Mouse (Mus musculus): ENCODE data around the gene Nrtn. TPM values are rescaled to one million over a fixed set of nuclear protein-coding genes. Genes with fewer than 3 reads are reported as not detected.
A peak's percentile ranks its signal among the peaks of the same experiment; 100 is the strongest.

Gene Nrtn
- 4.5 and 4.7 TPM in 2 replicates for polyA plus RNA-seq (2016; fragmentation: Nextera tagmentation; extraction: Ambion mirVana)

DNA sequence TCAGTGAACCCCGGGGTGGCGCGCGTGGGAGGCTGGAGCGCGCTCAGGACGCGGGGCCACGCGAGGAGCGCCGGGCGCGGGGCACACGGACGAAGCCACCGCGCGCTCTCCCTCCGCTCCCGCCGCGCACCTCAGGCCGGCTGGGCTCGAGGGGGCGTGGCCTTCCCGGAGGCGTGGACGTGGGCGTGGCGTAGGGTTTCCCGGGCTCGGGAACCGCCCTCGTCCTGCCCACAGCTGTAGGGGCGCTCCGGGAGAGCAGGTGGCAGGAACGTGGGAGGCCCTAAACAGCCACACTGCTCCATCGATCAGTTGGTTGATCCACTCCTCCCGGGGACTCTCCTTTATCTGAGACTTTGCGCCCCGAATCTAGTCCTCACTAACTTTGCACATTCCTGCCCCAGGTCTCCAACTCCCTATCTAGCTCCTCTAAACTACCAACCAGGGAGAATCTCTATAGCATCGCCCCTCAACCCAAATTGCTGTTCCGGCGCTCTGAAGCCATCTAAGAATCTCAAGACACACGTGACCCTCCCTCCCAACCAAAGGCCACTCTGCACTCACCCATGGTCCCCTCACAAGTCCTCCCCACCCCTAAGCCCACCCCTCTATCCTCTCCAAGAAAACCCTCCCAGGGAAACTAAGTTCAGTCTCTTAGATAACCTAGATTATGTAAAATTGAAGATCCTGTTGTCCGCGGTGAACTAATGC lies at the start of gene Nrtn:
Nrtn (minus strand) TSS at position 115 of the 708 bp plus-strand sequence.
- Histone ChIP-seq H3K36me3 (replicated peaks) (no peaks in the 10 kb centered on the region), H3K9me3 (0 out of 2 replicates have a peak, but pooled peaks cover 3% of the 10 kb centered on the region), H3K4me1 (peaks cover 65% of the 10 kb centered on the region), H3K27ac (replicated peaks) (peak within 1 kb of the TSS; percentile 77), H3K4me3 (peak within 1 kb of the TSS; percentile 64), H3K27me3 (replicated peaks; ENCODE audit: low read depth, poor library complexity, severe bottlenecking) (peaks cover 90% of the 10 kb centered on the region)
- peak; percentile 90 for DNase-seq (ENCODE audit: low spot score)
- under 1% methylated on average over 48 of the region's 48 CpGs for WGBS

- Histone ChIP-seq H3K27me3 (replicated peaks; ENCODE audit: low read depth, poor library complexity, severe bottlenecking) (peaks cover 22% of the 10 kb centered on the region), H3K4me1 (peaks cover 10% of the 10 kb centered on the region), H3K9me3 (no peaks in the 10 kb centered on the region), H3K36me3 (replicated peaks) (peaks cover 5% of the 10 kb centered on the region; the same call in 1 of the 2 replicates), H3K4me3 (no peak overlapping the region), H3K27ac (replicated peaks) (no peak overlapping the region)
- no peak for DNase-seq (ENCODE audit: low spot score)
- 89% methylated on average over 1 of the region's 1 CpGs for WGBS
These were observed 48.5 kb upstream of the Nrtn start for GRCm38 (mm10) chr17:56805784-56806183.

GRCm38 (mm10) chr17:56804952-56805351 lies 47.6 kb upstream of the Nrtn start:
- Histone ChIP-seq H3K27ac (replicated peaks) (no peak overlapping the region), H3K36me3 (replicated peaks) (peaks cover 5% of the 10 kb centered on the region; the same call in 1 of the 2 replicates), H3K27me3 (replicated peaks; ENCODE audit: low read depth, poor library complexity, severe bottlenecking) (peaks cover 22% of the 10 kb centered on the region), H3K9me3 (no peaks in the 10 kb centered on the region), H3K4me3 (no peak overlapping the region), H3K4me1 (peaks cover 2% of the 10 kb centered on the region)
- WGBS = 83% methylated on average over 5 of the region's 5 CpGs
- DNase-seq (ENCODE audit: low spot score) = no peak

- no peak for DNase-seq (ENCODE audit: low spot score)
- Histone ChIP-seq H3K9me3 (no peaks in the 10 kb centered on the region), H3K36me3 (replicated peaks) (peaks cover 5% of the 10 kb centered on the region; the same call in 1 of the 2 replicates), H3K4me1 (no peaks in the 10 kb centered on the region), H3K4me3 (no peak overlapping the region), H3K27ac (replicated peaks) (no peak overlapping the region), H3K27me3 (replicated peaks; ENCODE audit: low read depth, poor library complexity, severe bottlenecking) (peaks cover 3% of the 10 kb centered on the region; the same call in 1 of the 2 replicates)
- WGBS = 78% methylated on average over 8 of the region's 8 CpGs
These were observed 44.7 kb upstream of the Nrtn start for GRCm38 (mm10) chr17:56802065-56802464.

- WGBS = 85% methylated on average over 3 of the region's 3 CpGs
- DNase-seq (ENCODE audit: low spot score) = no peak
- Histone ChIP-seq H3K36me3 (replicated peaks) (peaks cover 5% of the 10 kb centered on the region; the same call in 1 of the 2 replicates), H3K4me3 (no peak overlapping the region), H3K27me3 (replicated peaks; ENCODE audit: low read depth, poor library complexity, severe bottlenecking) (no peaks in the 10 kb centered on the region), H3K27ac (replicated peaks) (no peak overlapping the region), H3K9me3 (no peaks in the 10 kb centered on the region), H3K4me1 (no peaks in the 10 kb centered on the region)
These were observed 41.9 kb upstream of the Nrtn start for GRCm38 (mm10) chr17:56799276-56799675.

DNA sequence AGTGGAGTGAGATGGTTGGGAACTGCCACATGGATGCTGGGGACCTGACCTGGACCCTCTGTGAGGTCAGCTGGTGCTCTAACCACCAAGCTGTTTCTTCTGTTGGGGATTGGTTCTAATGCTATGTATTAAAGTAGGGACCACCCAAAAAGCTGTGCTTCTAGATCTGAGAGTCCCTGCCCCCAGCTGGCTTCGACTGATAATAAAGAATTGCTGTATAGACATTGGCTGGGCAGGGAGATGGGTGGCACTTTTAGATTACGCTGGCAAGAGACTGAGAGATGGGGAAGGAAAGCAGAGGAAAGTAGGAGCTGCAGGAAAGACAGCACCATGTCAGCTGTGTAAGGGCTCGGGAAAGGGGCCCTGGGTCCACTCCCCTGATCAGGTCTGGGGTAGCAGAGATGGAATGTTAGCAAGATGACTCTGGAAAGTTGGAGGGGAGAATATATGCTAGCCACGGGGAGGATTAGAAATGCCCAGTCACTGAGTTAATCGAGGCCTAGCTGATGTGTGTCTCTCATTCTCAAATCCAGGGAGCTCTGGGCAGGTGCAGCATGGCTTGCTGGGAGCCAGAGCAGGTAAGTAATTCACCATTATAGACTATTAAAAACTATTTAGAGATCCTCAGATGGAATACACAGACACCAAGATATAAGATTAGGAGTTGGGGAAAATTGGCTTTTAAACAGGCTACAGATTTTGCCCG lies 36.4 kb upstream of the Nrtn start:
- no peak for DNase-seq (ENCODE audit: low spot score)
- Histone ChIP-seq H3K27me3 (replicated peaks; ENCODE audit: low read depth, poor library complexity, severe bottlenecking) (no peaks in the 10 kb centered on the region), H3K4me3 (no peak overlapping the region), H3K36me3 (replicated peaks) (no peaks in the 10 kb centered on the region), H3K4me1 (no peaks in the 10 kb centered on the region), H3K27ac (replicated peaks) (no peak overlapping the region), H3K9me3 (no peaks in the 10 kb centered on the region)
- 68% methylated on average over 6 of the region's 6 CpGs for WGBS

GRCm38 (mm10) chr17:56792588-56792987 lies 35.3 kb upstream of the Nrtn start:
- Histone ChIP-seq H3K4me1 (peaks cover 8% of the 10 kb centered on the region), H3K9me3 (no peaks in the 10 kb centered on the region), H3K4me3 (no peak overlapping the region), H3K27me3 (replicated peaks; ENCODE audit: low read depth, poor library complexity, severe bottlenecking) (no peaks in the 10 kb centered on the region), H3K36me3 (replicated peaks) (no peaks in the 10 kb centered on the region), H3K27ac (replicated peaks) (no peak overlapping the region)
- 77% methylated on average over 3 of the region's 3 CpGs for WGBS
- no peak for DNase-seq (ENCODE audit: low spot score)

GRCm38 (mm10) chr17:56789286-56789685 lies 32.0 kb upstream of the Nrtn start:
- 90% methylated on average over 6 of the region's 6 CpGs for WGBS
- H3K9me3 ChIP-seq = no peaks in the 10 kb centered on the region

DNA sequence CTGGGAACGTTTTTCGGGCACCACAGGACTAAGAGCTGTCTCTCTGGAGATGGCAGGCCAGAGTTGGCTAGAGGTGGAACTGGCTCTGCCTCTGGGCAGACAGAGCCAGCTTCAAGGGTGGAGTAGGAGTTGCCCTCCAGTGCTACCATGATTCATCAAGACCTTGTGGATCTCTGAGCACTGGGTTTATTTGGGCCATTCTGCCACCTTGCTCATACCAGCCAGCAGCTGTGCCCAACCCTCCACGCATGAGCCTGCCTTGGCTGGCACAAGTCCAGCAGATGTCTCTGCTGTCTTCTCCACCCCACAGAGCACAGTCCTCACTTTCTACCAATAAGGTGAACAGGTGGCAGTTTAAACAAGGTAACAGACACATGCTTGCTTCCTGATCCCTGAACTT lies 31.6 kb upstream of the Nrtn start:
- 84% methylated on average over 3 of the region's 3 CpGs for WGBS
- Histone ChIP-seq H3K36me3 (replicated peaks) (peaks cover 4% of the 10 kb centered on the region; the same call in 1 of the 2 replicates), H3K27ac (replicated peaks) (0 out of 2 replicates have a peak overlapping the region, but pooled peaks have one; percentile 48)

More at GRCm38 (mm10) chr17:56789286-56789685, 32.0 kb upstream of the Nrtn start:
- Histone ChIP-seq H3K27me3 (replicated peaks; ENCODE audit: low read depth, poor library complexity, severe bottlenecking) (no peaks in the 10 kb centered on the region), H3K4me1 (peaks cover 8% of the 10 kb centered on the region), H3K36me3 (replicated peaks) (peaks cover 4% of the 10 kb centered on the region; the same call in 1 of the 2 replicates), H3K27ac (replicated peaks) (no peak overlapping the region), H3K4me3 (no peak overlapping the region)
- no peak for DNase-seq (ENCODE audit: low spot score)

GRCm38 (mm10) chr17:56780291-56780978 lies 23.1 kb upstream of the Nrtn start:
- H3K36me3 ChIP-seq (replicated peaks) = peaks cover 20% of the 10 kb centered on the region
- H3K4me1 ChIP-seq = peaks cover 19% of the 10 kb centered on the region
- WGBS = 85% methylated on average over 13 of the region's 13 CpGs
- peaks cover 8% of the 10 kb centered on the region; the same call in 1 of the 2 replicates for H3K9me3 ChIP-seq
- DNase-seq (ENCODE audit: low spot score) = no peak
- H3K4me3 ChIP-seq = no peak overlapping the region
- H3K27me3 ChIP-seq (replicated peaks; ENCODE audit: low read depth, poor library complexity, severe bottlenecking) = no peaks in the 10 kb centered on the region
- no peak overlapping the region for H3K27ac ChIP-seq (replicated peaks)

More for the DNA sequence above, 31.6 kb upstream of the Nrtn start:
- Histone ChIP-seq H3K4me3 (no peak overlapping the region), H3K4me1 (peaks cover 8% of the 10 kb centered on the region), H3K27me3 (replicated peaks; ENCODE audit: low read depth, poor library complexity, severe bottlenecking) (no peaks in the 10 kb centered on the region), H3K9me3 (no peaks in the 10 kb centered on the region)
- no peak for DNase-seq (ENCODE audit: low spot score)

GRCm38 (mm10) chr17:56778779-56779362 lies 21.5 kb upstream of the Nrtn start:
- no peak overlapping the region for H3K4me3 ChIP-seq
- 0 out of 2 replicates have a peak overlapping the region, but pooled peaks have one; percentile 16 for H3K27ac ChIP-seq (replicated peaks)
- H3K36me3 ChIP-seq (replicated peaks) = peaks cover 16% of the 10 kb centered on the region
- H3K4me1 ChIP-seq = peaks cover 19% of the 10 kb centered on the region
- H3K27me3 ChIP-seq (replicated peaks; ENCODE audit: low read depth, poor library complexity, severe bottlenecking) = no peaks in the 10 kb centered on the region
- WGBS = 46% methylated on average over 3 of the region's 3 CpGs
- peak; percentile 26 for DNase-seq (ENCODE audit: low spot score)
- H3K9me3 ChIP-seq = peaks cover 8% of the 10 kb centered on the region; the same call in 1 of the 2 replicates

DNA sequence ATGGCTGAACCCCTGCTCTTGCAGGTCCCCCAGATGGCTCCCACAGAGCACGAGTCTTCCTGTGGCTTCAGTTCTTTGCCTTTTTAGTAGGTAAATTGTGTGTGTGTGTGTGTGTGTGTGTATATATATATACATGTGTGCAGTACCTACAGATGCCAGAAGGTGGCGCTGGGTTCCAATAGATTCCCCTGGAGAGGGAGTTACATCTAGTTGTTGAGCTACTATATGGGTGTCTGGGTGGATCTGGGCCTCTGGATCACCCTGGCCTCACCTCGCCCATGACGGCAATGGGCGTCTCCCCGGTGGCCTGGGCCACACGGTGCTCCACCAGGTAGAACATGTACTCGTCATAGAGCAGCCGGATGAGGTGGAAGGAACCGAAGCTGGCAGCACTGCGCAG lies 20.2 kb upstream of the Nrtn start:
- no peak for DNase-seq (ENCODE audit: low spot score)
- 91% methylated on average over 11 of the region's 11 CpGs for WGBS
- Histone ChIP-seq H3K9me3 (peaks cover 8% of the 10 kb centered on the region; the same call in 1 of the 2 replicates), H3K27me3 (replicated peaks; ENCODE audit: low read depth, poor library complexity, severe bottlenecking) (no peaks in the 10 kb centered on the region), H3K36me3 (replicated peaks) (peaks cover 16% of the 10 kb centered on the region), H3K27ac (replicated peaks) (no peak overlapping the region), H3K4me1 (peaks cover 19% of the 10 kb centered on the region), H3K4me3 (no peak overlapping the region)
